Mouse (Mus musculus): ENCODE measurements around the gene Shisal1. TPM values are rescaled to one million over a fixed set of nuclear protein-coding genes. Genes with fewer than 3 reads are reported as not detected.

Gene Shisal1
- polyA plus RNA-seq, 1 experiment from 2014 or later, result 0.05 TPM

GRCm38 (mm10) chr15:84355081-84355480, 91.8 kb downstream of the Shisal1 start:
- TF ChIP-seq CTCF (IDR thresholded peaks at IDR 0.05; ENCODE audit: low read depth) (no peak), EP300 (IDR thresholded peaks at IDR 0.05; ENCODE audit: low read depth) (no peak)
- Histone ChIP-seq H3K27me3 (ENCODE audit: insufficient read depth, low read length) (no peaks in the 10 kb centered on the region), H3K9me3 (ENCODE audit: low read length) (no peaks in the 10 kb centered on the region), H3K4me1 (ENCODE audit: insufficient read depth) (peaks cover 7% of the 10 kb centered on the region; the same call in 1 of the 2 replicates), H3K27ac (ENCODE audit: low read depth) (no peak overlapping the region), H3K4me2 (ENCODE audit: low read depth, low read length) (no peak overlapping the region), H3K4me3 (ENCODE audit: low read depth, low read length) (no peak overlapping the region), H3K9ac (replicated peaks) (no peak overlapping the region), H3K36me3 (replicated peaks; ENCODE audit: insufficient read depth, low read length) (no peaks in the 10 kb centered on the region)
- no peak for DNase-seq
- ATAC-seq, result no peak
- 26% methylated on average over 5 of the region's 5 CpGs for WGBS (ENCODE audit: insufficient replicate concordance)

GRCm38 (mm10) chr15:84351915-84352844, 94.7 kb downstream of the Shisal1 start:
- no peak overlapping the region for H3K4me3 ChIP-seq (ENCODE audit: low read depth, low read length)
- H3K27me3 ChIP-seq (ENCODE audit: insufficient read depth, low read length), result no peaks in the 10 kb centered on the region
- no peak overlapping the region for H3K4me2 ChIP-seq (ENCODE audit: low read depth, low read length)
- peaks cover 7% of the 10 kb centered on the region; the same call in 1 of the 2 replicates for H3K4me1 ChIP-seq (ENCODE audit: insufficient read depth)
- no peak overlapping the region for H3K27ac ChIP-seq (ENCODE audit: low read depth)
- H3K9ac ChIP-seq (replicated peaks), result no peak overlapping the region
- no peak for DNase-seq
- 71% methylated on average over 21 of the region's 21 CpGs for WGBS (ENCODE audit: insufficient replicate concordance)
- H3K36me3 ChIP-seq (replicated peaks; ENCODE audit: insufficient read depth, low read length), result no peaks in the 10 kb centered on the region
- TF ChIP-seq EP300 (IDR thresholded peaks at IDR 0.05; ENCODE audit: low read depth), result no peak
- no peak for TF ChIP-seq CTCF (IDR thresholded peaks at IDR 0.05; ENCODE audit: low read depth)
- no peak for ATAC-seq
- peaks cover 7% of the 10 kb centered on the region for H3K9me3 ChIP-seq (ENCODE audit: low read length)

- Histone ChIP-seq H3K27me3 (ENCODE audit: insufficient read depth, low read length) (no peaks in the 10 kb centered on the region), H3K4me1 (ENCODE audit: insufficient read depth) (peaks cover 7% of the 10 kb centered on the region; the same call in 1 of the 2 replicates), H3K9me3 (ENCODE audit: low read length) (peaks cover 7% of the 10 kb centered on the region), H3K36me3 (replicated peaks; ENCODE audit: insufficient read depth, low read length) (no peaks in the 10 kb centered on the region), H3K4me2 (ENCODE audit: low read depth, low read length) (no peak overlapping the region), H3K9ac (replicated peaks) (no peak overlapping the region), H3K4me3 (ENCODE audit: low read depth, low read length) (no peak overlapping the region), H3K27ac (ENCODE audit: low read depth) (no peak overlapping the region)
- ATAC-seq, result no peak; the same call in 1 of the 2 replicates
- no peak for DNase-seq
- 53% methylated on average over 7 of the region's 7 CpGs for WGBS (ENCODE audit: insufficient replicate concordance)
- TF ChIP-seq EP300 (IDR thresholded peaks at IDR 0.05; ENCODE audit: low read depth) (no peak), CTCF (IDR thresholded peaks at IDR 0.05; ENCODE audit: low read depth) (no peak)
Measured at GRCm38 (mm10) chr15:84351342-84351741, 95.6 kb downstream of the Shisal1 start.

- DNase-seq (peak; percentile 26), ATAC-seq (0 out of 2 replicates have a peak, but pooled peaks have one; percentile 27)
- Histone ChIP-seq H3K27me3 (ENCODE audit: insufficient read depth, low read length) (no peaks in the 10 kb centered on the region), H3K9ac (replicated peaks) (no peak overlapping the region), H3K36me3 (replicated peaks; ENCODE audit: insufficient read depth, low read length) (no peaks in the 10 kb centered on the region), H3K4me3 (ENCODE audit: low read depth, low read length) (no peak overlapping the region), H3K4me2 (ENCODE audit: low read depth, low read length) (no peak overlapping the region), H3K9me3 (ENCODE audit: low read length) (peaks cover 7% of the 10 kb centered on the region), H3K4me1 (ENCODE audit: insufficient read depth) (peaks cover 7% of the 10 kb centered on the region; the same call in 1 of the 2 replicates), H3K27ac (ENCODE audit: low read depth) (no peak overlapping the region)
- 47% methylated on average over 14 of the region's 14 CpGs for WGBS (ENCODE audit: insufficient replicate concordance)
- no peak for TF ChIP-seq EP300 (IDR thresholded peaks at IDR 0.05; ENCODE audit: low read depth)
- no peak for TF ChIP-seq CTCF (IDR thresholded peaks at IDR 0.05; ENCODE audit: low read depth)
Measured at GRCm38 (mm10) chr15:84349915-84350738, 96.8 kb downstream of the Shisal1 start.

- peaks cover 7% of the 10 kb centered on the region for H3K9me3 ChIP-seq (ENCODE audit: low read length)
- no peak for ATAC-seq
- no peak overlapping the region for H3K4me2 ChIP-seq (ENCODE audit: low read depth, low read length)
Measured at GRCm38 (mm10) chr15:84348769-84349168, 98.1 kb downstream of the Shisal1 start.

GRCm38 (mm10) chr15:84340926-84341325, 106.0 kb downstream of the Shisal1 start:
- Histone ChIP-seq H3K4me2 (ENCODE audit: low read depth, low read length) (no peak overlapping the region), H3K4me3 (ENCODE audit: low read depth, low read length) (no peak overlapping the region), H3K36me3 (replicated peaks; ENCODE audit: insufficient read depth, low read length) (0 out of 2 replicates have a peak, but pooled peaks cover 3% of the 10 kb centered on the region), H3K9me3 (ENCODE audit: low read length) (no peaks in the 10 kb centered on the region), H3K4me1 (ENCODE audit: insufficient read depth) (no peaks in the 10 kb centered on the region), H3K9ac (replicated peaks) (no peak overlapping the region), H3K27me3 (ENCODE audit: insufficient read depth, low read length) (no peaks in the 10 kb centered on the region), H3K27ac (ENCODE audit: low read depth) (no peak overlapping the region)
- WGBS (ENCODE audit: insufficient replicate concordance), result 40% methylated on average over 2 of the region's 2 CpGs
- ATAC-seq (no peak), DNase-seq (no peak)
- TF ChIP-seq CTCF (IDR thresholded peaks at IDR 0.05; ENCODE audit: low read depth) (no peak), EP300 (IDR thresholded peaks at IDR 0.05; ENCODE audit: low read depth) (no peak)

More at GRCm38 (mm10) chr15:84348769-84349168, 98.1 kb downstream of the Shisal1 start:
- TF ChIP-seq CTCF (IDR thresholded peaks at IDR 0.05; ENCODE audit: low read depth) (peak; percentile 48), EP300 (IDR thresholded peaks at IDR 0.05; ENCODE audit: low read depth) (no peak)
- H3K4me1 ChIP-seq (ENCODE audit: insufficient read depth), result 0 out of 2 replicates have a peak, but pooled peaks cover 5% of the 10 kb centered on the region
- no peaks in the 10 kb centered on the region for H3K36me3 ChIP-seq (replicated peaks; ENCODE audit: insufficient read depth, low read length)
- 83% methylated on average over 4 of the region's 4 CpGs for WGBS (ENCODE audit: insufficient replicate concordance)
- H3K4me3 ChIP-seq (ENCODE audit: low read depth, low read length), result no peak overlapping the region
- H3K9ac ChIP-seq (replicated peaks), result no peak overlapping the region
- H3K27ac ChIP-seq (ENCODE audit: low read depth), result no peak overlapping the region
- no peaks in the 10 kb centered on the region for H3K27me3 ChIP-seq (ENCODE audit: insufficient read depth, low read length)
- DNase-seq, result no peak
